Mouse (Mus musculus): ENCODE results near the gene Ezr.

GRCm38 (mm10) chr17:6779632-6780031, 3.0 kb downstream of the Ezr start:
- TF ChIP-seq CTCF (IDR thresholded peaks at IDR 0.05) (no peak), EP300 (IDR thresholded peaks at IDR 0.05) (no peak)
